Mouse (Mus musculus) hindbrain, embryonic 15.5 days (tissue): ENCODE measurements at regions not wholly inside any gene's neighbourhood (a gene's known extent, or its start where the extent isn't known, plus 50 kb on each side); places are given as distances from the start of the nearest gene placed in this dataset.

Source experiments
- ATAC-seq: fragments of 200-750 bp; cut with Nextera tagmentation; 2 replicates; pipeline ENCODE4 v1.8.0; 2017; ENCODE audit warnings: low read depth, moderate number of reproducible peaks, moderate TSS enrichment; ENCODE audit not compliant: low FRiP score
- H3K27ac ChIP-seq: fragments of 300-500 bp; sonication (generic); replicated peaks from 2 replicates; pipeline ENCODE4 v1.5.1; 2015; ENCODE audit warnings: mild to moderate bottlenecking, inconsistent platforms
- H3K27me3 ChIP-seq: fragments of 300-500 bp; sonication (generic); 2 replicates; pipeline ENCODE4 v1.6.1; 2015; ENCODE audit warnings: control low read depth, inconsistent platforms
- H3K36me3 ChIP-seq: fragments of 300-500 bp; sonication (generic); 2 replicates; pipeline ENCODE4 v1.6.1; 2015; ENCODE audit warnings: control low read depth, inconsistent platforms
- H3K4me1 ChIP-seq: fragments of 300-500 bp; sonication (generic); replicated peaks from 2 replicates; pipeline ENCODE4 v1.6.1; 2015; ENCODE audit warnings: control low read depth, inconsistent platforms
- H3K4me2 ChIP-seq: fragments of 300-500 bp; sonication (generic); 2 replicates; pipeline ENCODE4 v1.6.1; 2015; ENCODE audit warnings: moderate library complexity, mild to moderate bottlenecking, inconsistent platforms
- H3K4me3 ChIP-seq: fragments of 300-500 bp; sonication (generic); 2 replicates; pipeline ENCODE4 v1.5.1; 2015; ENCODE audit warnings: mild to moderate bottlenecking, inconsistent platforms
- H3K9ac ChIP-seq: fragments of 300-500 bp; sonication (generic); 2 replicates; pipeline ENCODE4 v1.6.1; 2015; ENCODE audit warnings: inconsistent platforms
- H3K9me3 ChIP-seq: fragments of 300-500 bp; sonication (generic); 2 replicates; pipeline ENCODE4 v1.6.1; 2016; ENCODE audit warnings: control low read depth, inconsistent platforms
- WGBS: fragments of 180-500 bp; shearing (Covaris S2); methylation state at CpG from one replicate; pipeline ENCODE4 v1.1.7; 2015; 5-methylcytosine and 5-hydroxymethylcytosine counted together

DNA sequence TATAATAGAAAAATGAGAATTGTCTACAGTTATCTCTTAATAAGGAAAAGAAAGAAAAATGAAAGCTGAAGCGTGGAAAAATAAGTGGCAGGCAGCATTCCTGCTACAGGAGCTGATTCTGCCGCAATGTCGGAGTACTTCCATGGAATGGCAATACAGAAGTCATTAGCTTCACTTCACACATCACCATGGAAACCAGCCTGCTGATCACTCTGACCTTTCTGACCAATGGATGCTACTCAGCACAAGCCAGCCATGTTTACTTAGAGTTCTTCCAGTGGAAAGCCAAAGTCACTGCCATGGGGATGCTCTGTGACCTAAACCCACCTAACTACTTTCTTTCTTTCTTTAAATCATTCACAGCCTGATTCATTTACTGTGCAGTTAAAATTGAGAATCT, 71.6 kb upstream of the Slc35b3 start:
- no peak for ATAC-seq
- H3K9ac ChIP-seq: no peak overlapping the region
- H3K27ac ChIP-seq: no peak overlapping the region
- 46% methylated on average over 3 of the region's 3 CpGs for WGBS
- H3K4me2 ChIP-seq: no peak overlapping the region
- H3K9me3 ChIP-seq: no peaks in the 10 kb centered on the region; the same call in 1 of the 2 replicates
- H3K36me3 ChIP-seq: no peaks in the 10 kb centered on the region
- H3K4me3 ChIP-seq: no peak overlapping the region
- H3K27me3 ChIP-seq: no peaks in the 10 kb centered on the region
- H3K4me1 ChIP-seq: no peaks in the 10 kb centered on the region

DNA sequence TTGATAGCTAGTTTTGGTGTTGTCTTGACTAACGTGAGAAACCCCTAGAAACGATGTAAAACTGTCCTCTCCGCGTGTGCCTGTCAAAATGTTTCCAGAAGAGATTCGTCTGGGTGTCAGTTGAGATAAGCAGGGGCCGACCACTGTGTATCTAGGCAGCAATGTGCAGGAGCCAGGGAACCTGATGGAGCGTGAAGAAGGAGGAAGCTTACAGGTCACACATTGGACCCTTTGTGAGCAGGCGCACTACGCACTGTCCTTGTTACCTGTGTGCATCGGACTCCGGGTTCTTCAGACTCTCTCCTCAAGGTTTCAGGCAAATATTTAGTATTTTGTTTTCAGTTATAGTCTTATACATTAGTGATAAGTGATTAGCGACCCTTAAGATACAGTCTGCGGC, 59.5 kb upstream of the Slc35b3 start:
- WGBS: 86% methylated on average over 13 of the region's 13 CpGs
- ATAC-seq: no peak
- H3K27me3 ChIP-seq: no peaks in the 10 kb centered on the region
- no peaks in the 10 kb centered on the region for H3K9me3 ChIP-seq
- no peaks in the 10 kb centered on the region for H3K36me3 ChIP-seq
- no peak overlapping the region for H3K27ac ChIP-seq
- H3K4me1 ChIP-seq: no peaks in the 10 kb centered on the region
- no peak overlapping the region for H3K4me3 ChIP-seq
- no peak overlapping the region for H3K9ac ChIP-seq
- no peak overlapping the region for H3K4me2 ChIP-seq

DNA sequence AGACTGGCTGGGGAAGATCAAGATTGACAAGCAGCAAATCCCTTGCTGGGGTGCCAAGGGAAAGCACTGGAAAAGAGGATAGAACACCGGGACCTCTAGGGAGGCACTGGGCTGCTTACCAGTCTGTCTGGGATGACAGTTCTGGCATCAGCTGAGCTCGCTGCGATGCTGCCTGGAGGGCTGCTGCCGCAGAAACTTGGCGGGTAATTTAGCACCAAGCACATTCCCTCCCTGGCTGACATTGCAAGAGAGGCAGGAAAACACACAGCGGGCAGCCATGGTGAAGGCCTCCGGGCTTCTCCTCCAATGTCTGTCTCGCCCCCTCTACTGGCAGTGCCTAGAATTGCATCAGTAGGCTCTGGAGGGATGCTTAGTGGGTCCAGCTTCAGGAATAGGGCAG, 51.0 kb upstream of the Slc35b3 start:
- Histone ChIP-seq H3K27ac (no peak overlapping the region), H3K4me2 (peak overlapping the region; percentile 36), H3K27me3 (no peaks in the 10 kb centered on the region), H3K36me3 (no peaks in the 10 kb centered on the region), H3K9ac (no peak overlapping the region), H3K4me3 (no peak overlapping the region), H3K9me3 (no peaks in the 10 kb centered on the region), H3K4me1 (peaks cover 4% of the 10 kb centered on the region; the same call in 1 of the 2 replicates)
- ATAC-seq: 0 out of 2 replicates have a peak, but pooled peaks have one; percentile 61
- WGBS: 5% methylated on average over 8 of the region's 8 CpGs
